Mouse (Mus musculus): ENCODE measurements around the gene Tmem185b.

The Tmem185b gene

DNA sequence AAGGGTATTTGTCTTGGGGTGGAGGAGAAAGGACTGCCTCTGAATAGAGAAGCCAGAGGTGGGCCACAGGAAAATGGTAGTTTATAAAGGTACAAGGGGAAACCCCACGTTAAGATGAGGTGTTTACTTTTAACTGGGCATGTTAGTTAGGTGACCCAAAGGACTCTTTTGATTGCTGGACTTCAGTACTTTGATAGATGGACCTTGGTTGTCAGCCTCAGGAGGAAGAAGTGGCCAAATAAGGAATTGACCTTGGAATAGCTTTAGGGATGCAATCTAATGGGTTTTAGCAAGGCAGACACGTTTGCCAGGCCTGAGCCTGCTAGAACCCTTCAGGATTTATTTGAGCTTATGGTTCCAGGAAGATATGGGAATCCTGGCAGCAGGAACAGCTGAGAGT lies 13.3 kb downstream of the Tmem185b start:
- no peak for DNase-seq (ENCODE audit: low read depth)

DNA sequence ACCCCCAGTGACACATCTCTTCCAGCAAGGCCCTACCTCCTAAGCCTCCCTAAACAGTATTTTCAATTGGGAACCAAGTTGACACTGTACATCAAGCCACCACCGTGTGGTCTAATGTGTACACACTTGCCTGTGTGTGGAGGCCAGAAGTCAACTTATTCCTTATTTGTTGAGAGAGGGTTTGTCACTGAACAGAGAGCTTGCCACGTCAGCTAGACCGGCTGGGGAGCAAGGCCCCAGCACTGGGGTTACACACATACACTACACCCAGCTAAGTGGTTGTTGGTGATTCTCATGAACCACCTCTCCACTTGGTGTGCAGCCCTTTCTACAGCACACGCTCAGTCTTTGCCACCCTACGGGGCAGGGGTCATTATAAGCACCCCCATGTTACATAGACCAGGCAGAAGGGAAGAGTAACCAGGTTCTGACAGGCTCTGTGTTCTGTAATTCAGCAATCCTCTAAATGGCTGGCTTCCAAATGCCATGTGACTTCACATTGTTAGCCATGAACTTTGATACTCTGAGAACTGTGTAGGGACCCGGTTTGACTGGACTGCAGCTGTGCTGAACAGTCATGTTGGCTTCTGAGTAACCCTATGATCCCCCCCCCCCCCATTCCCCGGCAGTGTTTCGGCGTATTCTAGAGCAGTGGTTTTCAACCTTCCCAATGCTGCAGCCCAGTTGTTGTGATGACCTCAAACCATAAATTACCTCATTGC lies 15.0 kb downstream of the Tmem185b start:
- no peak for DNase-seq (ENCODE audit: low read depth)

DNA sequence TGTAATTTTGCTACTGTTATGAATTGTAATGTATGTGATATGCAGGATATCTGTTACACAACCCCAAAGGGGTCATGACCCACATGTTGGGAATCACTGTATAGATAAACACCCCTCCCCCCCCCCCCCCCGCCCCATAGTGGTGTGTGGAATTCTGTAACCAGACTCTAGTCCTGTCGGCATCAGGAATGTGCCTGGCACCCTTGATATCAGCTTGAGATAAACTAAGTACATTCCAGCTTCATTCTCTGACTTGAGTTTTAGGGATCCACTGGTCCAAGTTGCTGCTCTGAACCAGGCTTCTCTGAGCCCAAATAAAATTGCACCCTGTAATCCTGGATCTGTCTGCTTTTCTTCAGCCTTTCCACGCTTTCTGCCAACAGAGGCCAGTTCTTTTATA lies 15.6 kb downstream of the Tmem185b start:
- DNase-seq (ENCODE audit: low read depth): no peak

DNA sequence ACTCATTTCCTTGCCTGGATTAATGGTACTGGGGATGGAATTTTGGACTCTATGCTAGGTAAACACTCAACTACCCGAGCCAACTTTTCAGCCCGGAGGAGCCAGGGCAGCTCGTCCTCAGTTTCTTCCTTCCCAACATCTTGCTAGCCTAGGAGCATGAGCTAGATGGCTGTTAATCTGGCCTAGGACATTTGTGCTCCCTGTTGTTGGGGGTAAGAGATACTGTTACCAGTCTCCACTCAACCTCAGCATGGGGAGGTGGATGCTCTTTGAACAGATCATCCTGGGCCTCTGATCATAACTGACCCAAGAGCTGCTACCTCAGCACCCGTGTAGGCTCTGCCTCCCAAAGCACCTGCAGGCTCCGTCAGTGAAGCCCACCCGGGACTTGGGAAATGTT lies 17.4 kb downstream of the Tmem185b start:
- no peak for DNase-seq (ENCODE audit: low read depth)

DNA sequence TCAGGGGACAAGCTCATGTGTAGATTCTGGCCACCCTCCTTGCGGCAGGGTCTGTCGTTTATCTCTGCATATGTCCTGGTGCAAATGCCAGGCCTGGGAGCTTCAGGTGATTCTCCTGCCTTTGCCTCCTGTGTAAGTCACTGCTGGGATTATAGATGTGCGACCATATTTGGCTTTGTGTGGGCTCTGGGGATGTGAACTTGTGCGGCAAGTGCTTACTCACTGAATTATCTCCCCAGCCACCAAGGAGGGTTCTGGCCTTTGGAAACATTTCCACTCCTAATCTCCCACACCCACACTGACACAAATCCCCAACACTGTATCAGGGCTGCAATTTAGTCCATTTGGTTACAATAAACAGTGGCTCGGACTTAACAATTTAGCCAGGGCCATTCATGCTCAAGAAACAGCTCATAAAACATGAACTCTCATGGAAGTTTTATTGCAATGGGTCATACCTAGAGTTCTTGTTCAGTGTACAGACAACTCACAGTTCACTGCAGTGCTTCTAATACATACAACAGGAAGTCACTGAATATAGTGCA lies 18.7 kb downstream of the Tmem185b start:
- no peak for DNase-seq (ENCODE audit: low read depth)

DNA sequence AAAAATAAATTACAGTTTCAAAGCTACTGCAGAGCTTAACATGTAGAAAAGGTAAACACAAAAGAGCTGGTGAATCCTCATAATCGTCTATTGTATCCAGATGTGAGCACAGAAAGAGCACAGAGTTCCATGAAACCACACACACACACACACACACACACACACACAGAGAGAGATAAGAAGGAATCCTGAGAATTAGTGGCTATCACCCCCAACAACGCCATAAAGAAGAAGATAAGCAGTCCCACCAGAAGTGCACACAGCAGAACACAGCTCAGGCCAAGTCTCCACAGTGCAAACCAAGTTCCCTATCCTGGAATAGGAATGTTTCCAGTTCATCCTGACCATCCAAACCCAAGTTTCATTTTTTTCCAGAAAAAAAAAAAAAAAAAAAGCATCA lies 19.2 kb downstream of the Tmem185b start:
- DNase-seq (ENCODE audit: low read depth): no peak

DNA sequence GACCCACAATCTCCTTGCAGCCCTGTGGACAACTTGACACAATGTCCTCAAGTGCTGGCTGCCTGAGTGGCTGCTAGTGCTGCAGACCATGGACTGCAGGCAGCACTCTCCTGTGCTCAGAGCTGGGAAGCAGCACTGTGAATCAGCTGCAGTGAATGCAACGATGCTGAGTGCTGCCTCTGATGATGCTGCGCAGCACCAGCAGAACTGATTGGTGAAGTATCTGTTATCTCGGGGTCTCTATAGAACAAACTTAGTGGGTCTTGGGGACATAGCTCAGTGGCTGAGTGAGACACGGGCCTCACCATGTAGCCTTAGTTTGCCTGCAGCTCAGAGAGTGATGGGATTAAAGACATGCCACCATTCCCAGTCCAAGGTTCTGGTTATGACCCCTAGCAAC lies 19.7 kb downstream of the Tmem185b start:
- no peak for DNase-seq (ENCODE audit: low read depth)

DNA sequence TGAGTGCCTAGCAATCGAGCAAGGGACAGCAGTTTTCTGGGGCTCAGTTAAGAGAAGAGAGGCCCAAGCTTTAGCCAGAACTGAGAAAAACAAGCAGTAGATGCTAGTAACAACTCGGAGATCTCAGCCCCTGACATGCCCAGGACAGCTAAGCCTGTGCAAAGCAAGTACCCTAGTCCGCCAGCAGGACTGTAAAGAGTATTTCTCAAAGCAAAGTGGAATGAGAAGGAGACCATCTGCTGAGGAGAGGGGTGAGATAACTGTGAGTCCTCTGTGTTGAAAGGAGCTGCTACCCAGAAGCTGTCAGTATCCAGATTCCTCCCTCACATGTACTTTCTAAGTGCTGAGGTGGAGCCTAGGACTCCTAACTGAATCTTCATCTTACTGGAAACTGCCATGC lies 20.5 kb downstream of the Tmem185b start:
- DNase-seq (ENCODE audit: low read depth): no peak

DNA sequence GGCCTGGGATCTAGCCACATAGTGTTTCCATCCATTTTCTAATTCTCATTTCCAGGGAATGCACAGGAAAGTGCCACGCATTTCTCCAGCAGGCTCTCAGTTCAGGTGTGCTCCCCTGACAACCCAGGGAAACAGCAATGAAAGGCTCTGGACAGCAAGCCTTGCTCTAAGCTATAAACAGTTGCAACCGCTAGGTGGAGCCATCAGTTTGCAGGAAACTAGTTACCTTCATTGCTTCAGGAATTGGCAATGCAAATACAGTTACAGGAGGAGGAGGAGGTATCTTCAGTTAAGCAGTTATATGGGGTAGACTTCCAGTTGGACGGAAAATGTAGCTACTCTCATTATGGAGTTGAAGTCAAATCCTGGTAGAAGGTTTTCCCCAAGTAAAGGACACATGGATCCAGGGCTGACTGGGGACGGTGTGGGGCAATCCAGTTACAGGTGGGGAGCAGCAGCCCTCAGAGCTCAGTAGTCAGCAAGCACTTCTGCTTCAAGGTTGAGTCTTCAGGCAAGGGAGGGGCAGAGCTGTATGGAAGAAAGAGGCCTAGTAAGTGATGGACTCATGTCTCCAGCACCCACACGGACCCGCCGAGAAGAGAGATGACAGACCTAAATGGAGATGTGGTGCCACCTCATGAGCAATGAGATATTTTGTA lies 22.8 kb downstream of the Tmem185b start:
- DNase-seq (ENCODE audit: low read depth): peak; percentile 82

DNA sequence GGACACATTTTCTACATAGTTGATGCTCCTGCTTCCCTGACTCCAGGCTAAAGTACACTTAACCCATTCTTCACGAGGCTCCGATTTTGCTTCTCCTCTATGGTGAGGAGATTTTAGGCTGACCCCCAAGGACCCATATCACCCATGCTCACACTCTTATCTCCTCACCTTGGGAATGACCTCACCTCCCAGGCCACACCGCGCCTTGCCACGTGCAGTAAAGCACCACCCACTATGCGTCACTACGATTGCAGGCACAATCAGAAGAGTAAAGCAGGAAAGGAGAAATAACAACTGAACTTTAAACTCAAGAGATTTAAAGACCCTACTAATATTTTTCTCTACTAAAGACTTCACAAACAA lies 23.3 kb downstream of the Tmem185b start:
- DNase-seq (ENCODE audit: low read depth): no peak

DNA sequence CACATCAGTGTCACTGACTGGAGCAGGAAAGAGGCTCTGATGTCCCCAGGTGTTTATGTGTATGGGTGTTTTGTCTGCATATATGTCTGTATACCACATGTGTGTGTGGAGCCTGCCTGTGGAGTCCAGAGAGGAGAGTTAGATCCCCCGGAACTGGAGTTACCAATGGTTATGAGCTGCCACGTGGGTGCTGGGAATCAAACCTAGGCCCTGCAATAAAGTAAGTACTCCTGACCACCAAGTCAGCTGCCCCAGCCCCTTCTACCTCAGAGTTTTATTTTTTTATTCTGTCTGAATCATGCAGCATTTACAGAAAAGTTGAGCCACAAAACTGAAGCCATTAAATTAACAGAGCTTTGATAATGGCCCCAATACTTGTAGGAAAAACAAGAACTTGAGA lies 24.1 kb downstream of the Tmem185b start:
- DNase-seq (ENCODE audit: low read depth): no peak

DNA sequence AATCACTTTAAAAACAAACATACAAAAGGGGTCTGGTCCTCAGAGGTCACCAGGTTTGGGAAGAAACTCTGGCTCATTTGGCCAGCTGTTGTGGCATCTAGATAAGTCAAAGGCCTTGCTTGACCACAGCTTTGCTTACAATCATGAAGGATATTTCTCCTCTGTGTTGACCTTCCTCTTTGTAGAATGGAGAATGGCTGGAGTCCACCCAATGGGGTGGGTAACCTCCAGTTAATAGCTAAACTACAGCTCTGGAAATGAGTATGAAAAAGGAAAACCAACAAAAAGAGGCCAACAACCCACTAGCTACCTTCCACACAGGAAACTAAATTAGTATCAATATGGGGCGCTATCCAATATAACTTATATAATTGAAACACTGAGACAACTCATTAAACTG lies 25.7 kb downstream of the Tmem185b start:
- no peak for DNase-seq (ENCODE audit: low read depth)

DNA sequence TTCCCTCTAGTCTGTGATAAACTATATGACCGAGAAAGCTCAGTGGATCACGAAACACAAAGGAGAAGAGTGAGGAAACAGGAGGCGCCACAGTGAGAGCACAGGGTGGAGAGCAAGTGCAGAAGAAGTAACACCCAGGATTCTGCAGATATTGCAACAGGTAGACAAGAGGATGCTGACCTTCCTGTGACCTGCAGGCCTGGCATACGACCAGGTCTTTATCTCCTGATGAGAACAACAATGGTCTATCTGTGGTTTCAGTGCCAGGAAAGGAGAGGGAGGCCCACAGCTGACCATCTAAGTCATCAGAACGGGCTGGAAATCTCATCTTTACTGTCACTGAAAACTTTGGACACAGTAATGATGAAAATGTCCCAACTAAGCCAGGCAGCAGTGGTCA lies 29.7 kb downstream of the Tmem185b start:
- DNase-seq (ENCODE audit: low read depth): peak; percentile 12

DNA sequence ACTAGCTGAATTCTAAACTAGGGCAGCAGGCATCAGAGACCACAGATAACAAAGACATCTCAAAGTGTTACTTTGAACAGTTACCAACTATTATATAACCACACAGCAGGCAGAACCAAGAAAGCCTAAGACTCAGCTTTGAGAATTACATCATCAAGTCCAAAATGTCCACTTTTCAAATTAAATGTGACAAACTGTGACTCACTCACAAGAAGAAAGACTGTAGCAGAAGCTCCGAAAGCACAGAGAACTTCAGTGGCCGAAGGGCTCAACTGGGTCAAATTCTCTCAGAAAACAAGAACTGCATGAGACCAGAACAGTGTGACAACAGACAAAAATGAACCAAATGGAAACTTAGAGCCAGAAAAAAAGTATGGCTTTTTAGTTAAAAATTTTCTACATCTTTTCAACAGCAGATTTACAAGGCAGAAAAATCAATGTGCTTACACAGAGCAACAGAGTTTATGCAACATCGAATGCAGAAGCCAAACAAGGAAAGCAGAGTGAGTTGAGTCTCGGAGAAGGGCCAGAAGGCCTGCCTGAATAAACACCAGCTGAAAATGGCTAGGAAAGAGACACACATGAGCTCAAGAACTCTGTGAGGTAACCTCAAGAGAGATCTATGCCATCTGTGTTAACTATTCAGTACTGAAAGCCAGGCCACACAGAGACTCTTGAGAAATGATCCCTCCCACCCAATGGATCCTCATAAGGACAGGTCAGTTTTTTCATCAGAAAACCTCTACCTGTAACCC lies 31.9 kb downstream of the Tmem185b start:
- DNase-seq (ENCODE audit: low read depth): peak; percentile 7

DNA sequence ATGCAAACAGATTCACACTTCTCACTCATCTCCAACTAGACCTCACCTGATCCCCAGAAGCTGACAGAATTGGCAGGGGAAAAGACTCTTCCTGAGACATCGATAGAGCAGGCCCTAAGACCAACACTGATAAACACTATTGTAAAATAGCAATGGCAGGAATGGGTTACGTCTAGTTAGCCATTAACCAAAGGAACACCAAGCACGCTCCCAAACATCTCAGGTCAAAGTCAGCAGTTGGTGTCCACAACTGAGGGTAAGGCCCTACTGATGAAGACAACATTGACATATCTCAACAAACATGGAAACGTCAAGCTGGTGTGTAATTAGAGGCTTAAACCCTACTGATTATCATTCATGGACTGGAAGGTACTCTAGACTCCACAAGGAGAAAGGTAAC lies 39.6 kb downstream of the Tmem185b start:
- no peak for DNase-seq (ENCODE audit: low read depth)

DNA sequence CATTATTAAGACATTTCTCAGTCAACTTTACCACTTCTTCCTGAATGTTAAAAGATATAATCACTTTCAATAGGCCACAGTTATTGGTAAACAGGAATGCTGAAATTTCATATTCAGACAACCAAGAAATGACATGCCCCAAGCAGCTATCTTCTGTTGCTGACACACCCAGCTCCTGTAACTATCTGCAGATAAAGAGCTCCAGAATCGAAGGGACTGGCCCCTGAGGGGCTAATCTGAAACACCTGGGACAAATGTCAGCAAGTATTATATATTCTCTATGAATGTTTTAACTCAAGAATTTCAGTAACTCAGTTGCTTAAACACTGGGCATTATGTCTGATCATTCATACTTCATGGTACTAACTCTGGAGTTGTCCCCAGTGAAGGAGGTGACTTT lies 44.2 kb downstream of the Tmem185b start:
- DNase-seq (ENCODE audit: low read depth): no peak

Measured in 416B (cell line).